Mouse (Mus musculus): ENCODE measurements around the gene Chid1. TPM values are rescaled to one million over a fixed set of nuclear protein-coding genes. Genes with fewer than 3 reads are reported as not detected.
A peak's percentile ranks its signal among the peaks of the same experiment; 100 is the strongest.

Chid1 gene
- polyA plus RNA-seq, 1 experiment from 2014 or later, result 24.3 TPM

DNA sequence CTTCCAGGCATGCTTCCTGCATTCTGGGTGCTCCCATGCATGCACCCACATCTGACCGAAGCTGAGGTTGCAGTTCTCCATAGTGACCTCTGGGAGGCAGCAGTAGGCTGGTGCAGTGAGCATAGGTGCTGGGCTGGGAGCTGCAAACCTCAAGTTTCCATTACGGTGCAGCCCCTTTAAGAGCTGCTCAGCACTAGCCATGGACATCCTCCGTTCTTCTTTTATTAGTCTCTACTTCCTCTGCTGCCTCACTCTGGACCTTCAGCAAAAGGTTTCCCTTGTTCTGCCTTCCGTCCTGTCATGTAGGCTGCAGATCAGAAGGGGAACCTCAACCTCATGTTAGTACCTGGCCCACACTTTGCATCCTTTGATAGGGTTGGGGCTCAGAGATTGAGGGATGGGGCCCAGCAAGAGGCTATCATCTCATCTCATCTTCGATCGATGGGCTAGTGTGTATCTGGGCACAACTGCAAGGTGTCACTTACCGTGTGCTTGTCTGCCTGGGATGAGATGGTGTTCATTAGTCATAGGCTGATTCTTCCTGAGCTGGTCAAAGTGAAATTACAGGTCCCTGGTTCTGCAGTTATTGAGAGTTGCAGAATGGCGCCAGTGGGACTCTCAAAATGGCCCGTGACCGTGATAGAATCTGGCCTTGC lies 58.7 kb downstream of the Chid1 start:
- H3K4me2 ChIP-seq, result peak overlapping the region; percentile 95
- H3K9ac ChIP-seq, result no peak overlapping the region
- peaks cover 39% of the 10 kb centered on the region for H3K27me3 ChIP-seq
- peaks cover 37% of the 10 kb centered on the region for H3K4me1 ChIP-seq
- no peak overlapping the region for H3K27ac ChIP-seq
- H3K36me3 ChIP-seq (ENCODE audit: poor library complexity, severe bottlenecking), result no peaks in the 10 kb centered on the region
- H3K9me3 ChIP-seq (replicated peaks), result no peaks in the 10 kb centered on the region
- peak overlapping the region; percentile 60 for H3K4me3 ChIP-seq
- 8% methylated on average over 10 of the region's 10 CpGs for WGBS
- ATAC-seq, result peak; percentile 58

- Histone ChIP-seq H3K4me2 (no peak overlapping the region), H3K27me3 (peaks cover 39% of the 10 kb centered on the region), H3K36me3 (ENCODE audit: poor library complexity, severe bottlenecking) (no peaks in the 10 kb centered on the region), H3K9me3 (replicated peaks) (no peaks in the 10 kb centered on the region), H3K27ac (no peak overlapping the region), H3K4me3 (no peak overlapping the region), H3K4me1 (peaks cover 56% of the 10 kb centered on the region), H3K9ac (no peak overlapping the region)
- WGBS, result 84% methylated on average over 5 of the region's 5 CpGs
- ATAC-seq, result no peak
These were observed 61.3 kb downstream of the Chid1 start for GRCm38 (mm10) chr7:141478270-141478748.

DNA sequence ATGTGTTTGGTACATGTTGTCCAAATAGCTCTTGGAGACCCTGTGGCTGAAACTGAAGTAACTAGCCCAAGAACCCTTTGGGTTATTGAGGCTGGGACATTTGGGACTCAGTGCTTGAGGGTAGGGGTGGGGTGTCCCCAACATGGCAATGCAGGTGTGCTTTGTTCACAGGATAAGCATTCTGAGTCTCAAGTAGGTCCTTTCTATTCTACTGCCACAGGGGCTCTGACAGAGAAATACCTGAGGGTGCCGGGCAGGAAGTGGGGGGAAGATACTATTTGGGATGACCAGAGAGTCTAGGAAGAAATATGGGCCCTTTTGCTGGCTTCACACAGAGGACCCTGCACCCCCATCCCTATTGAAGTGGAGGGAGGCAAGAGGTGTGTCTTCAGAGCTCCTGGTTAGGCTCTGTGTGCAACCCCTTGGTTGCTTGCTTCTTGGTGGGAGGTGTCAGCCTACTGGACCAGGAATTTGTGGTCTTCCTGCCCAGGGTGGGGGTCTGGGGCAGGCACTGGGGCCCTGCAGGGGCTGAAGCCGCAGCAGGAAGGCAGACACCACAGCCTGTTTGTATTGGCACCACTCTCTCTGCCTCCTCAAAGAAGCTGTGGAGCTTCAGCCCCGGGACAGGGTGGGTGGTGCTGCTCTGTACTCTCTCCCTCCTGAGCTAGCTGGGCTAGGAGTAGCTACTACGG lies 61.9 kb downstream of the Chid1 start:
- peaks cover 33% of the 10 kb centered on the region for H3K27me3 ChIP-seq
- 71% methylated on average over 4 of the region's 4 CpGs for WGBS
- H3K4me3 ChIP-seq, result no peak overlapping the region
- no peak for ATAC-seq
- H3K36me3 ChIP-seq (ENCODE audit: poor library complexity, severe bottlenecking), result peaks cover 3% of the 10 kb centered on the region; the same call in 1 of the 2 replicates
- no peaks in the 10 kb centered on the region for H3K9me3 ChIP-seq (replicated peaks)
- no peak overlapping the region for H3K9ac ChIP-seq
- H3K4me1 ChIP-seq, result peaks cover 52% of the 10 kb centered on the region
- no peak overlapping the region for H3K4me2 ChIP-seq
- no peak overlapping the region for H3K27ac ChIP-seq

DNA sequence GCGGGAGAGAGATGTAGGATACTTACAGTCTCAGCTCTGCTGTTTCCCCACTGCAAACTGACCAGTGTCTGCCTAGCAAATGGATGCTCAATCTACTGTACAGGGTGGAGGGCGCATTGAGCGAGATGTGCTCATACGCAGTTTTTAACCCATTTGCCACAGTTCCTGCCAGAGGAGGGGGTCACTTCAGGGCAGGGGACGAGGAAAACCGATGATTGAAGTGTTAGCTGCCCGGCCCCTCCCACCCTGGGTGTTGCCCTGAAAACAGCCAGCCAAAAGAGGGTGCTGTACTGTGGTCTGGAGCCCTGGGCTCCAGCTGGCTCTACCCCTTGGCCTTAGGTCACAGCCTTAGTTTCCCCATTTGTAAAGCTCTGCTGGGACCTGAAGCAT lies 62.7 kb downstream of the Chid1 start:
- H3K9me3 ChIP-seq (replicated peaks), result no peaks in the 10 kb centered on the region
- peak overlapping the region; percentile 87 for H3K4me2 ChIP-seq
- no peak for ATAC-seq
- peaks cover 46% of the 10 kb centered on the region for H3K4me1 ChIP-seq
- H3K9ac ChIP-seq, result no peak overlapping the region
- H3K27me3 ChIP-seq, result peaks cover 31% of the 10 kb centered on the region
- H3K27ac ChIP-seq, result peak overlapping the region; percentile 25; the same call in 1 of the 2 replicates
- peaks cover 10% of the 10 kb centered on the region for H3K36me3 ChIP-seq (ENCODE audit: poor library complexity, severe bottlenecking)
- H3K4me3 ChIP-seq, result no peak overlapping the region
- 31% methylated on average over 7 of the region's 7 CpGs for WGBS

DNA sequence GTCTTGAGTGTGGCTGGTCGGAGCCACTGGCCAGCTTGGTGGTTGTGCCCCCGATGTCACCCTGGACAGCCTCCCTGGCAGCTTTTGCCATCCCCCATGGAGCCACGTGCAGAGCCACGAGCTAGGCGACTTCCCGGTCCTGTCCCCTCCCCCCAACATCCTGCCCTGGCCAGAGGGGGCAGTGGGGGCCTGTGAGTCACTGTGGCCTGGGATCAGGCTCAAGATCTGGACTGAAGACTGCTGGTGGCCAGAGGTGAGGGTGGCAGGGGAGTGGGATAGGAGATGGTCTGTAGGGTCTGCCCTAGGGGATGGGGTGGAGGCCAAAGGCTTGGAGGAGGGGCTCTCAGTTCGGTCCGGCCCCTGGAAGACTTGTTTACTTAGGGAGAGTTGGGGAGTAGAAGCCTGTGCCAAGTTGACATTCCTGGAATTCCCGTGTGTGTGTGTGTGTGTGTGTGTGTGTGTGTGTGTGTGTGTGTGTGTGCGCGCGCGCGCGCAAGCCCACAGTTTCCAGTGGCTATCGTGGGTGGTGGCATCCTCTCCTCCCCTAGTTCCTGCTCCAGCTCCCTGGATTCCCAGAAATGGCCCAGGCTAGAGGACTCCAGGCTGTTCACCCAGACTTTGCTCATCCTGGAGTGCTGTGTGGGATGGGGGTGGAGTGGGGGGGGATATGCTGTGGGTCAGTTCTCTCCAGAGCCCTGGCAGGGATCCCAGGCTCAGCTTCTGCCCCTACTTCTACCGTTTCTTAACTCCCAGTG lies 63.3 kb downstream of the Chid1 start:
- Histone ChIP-seq H3K4me3 (peak overlapping the region; percentile 81), H3K27me3 (peaks cover 27% of the 10 kb centered on the region), H3K4me1 (peaks cover 41% of the 10 kb centered on the region), H3K9ac (peak overlapping the region; percentile 86), H3K36me3 (ENCODE audit: poor library complexity, severe bottlenecking) (peaks cover 14% of the 10 kb centered on the region), H3K9me3 (replicated peaks) (no peaks in the 10 kb centered on the region), H3K4me2 (peak overlapping the region; percentile 87), H3K27ac (peak overlapping the region; percentile 25; the same call in 1 of the 2 replicates)
- WGBS, result 8% methylated on average over 17 of the region's 17 CpGs
- no peak for ATAC-seq

DNA sequence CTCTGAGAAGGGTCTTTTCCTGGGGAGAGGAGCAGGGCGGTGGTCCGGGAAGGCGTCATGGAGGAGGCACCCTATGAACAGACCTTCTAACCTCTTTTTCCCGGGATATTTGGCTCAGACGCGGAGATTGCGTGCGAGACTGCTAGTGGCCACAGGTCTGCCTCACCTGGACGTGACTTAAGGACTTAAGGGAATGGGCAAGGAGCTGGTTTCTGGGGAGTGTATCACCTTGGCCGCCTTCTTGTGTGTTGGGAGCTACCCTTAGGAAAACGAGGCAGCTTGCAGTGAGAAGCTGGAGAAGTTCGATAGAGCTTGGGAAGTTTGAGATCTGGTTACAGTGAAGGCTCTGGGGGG lies 63.9 kb downstream of the Chid1 start:
- H3K9ac ChIP-seq, result peak overlapping the region; percentile 86
- WGBS, result 4% methylated on average over 12 of the region's 12 CpGs
- no peak for ATAC-seq
- H3K4me3 ChIP-seq, result peak overlapping the region; percentile 81
- H3K4me2 ChIP-seq, result peak overlapping the region; percentile 87
- H3K27me3 ChIP-seq, result peaks cover 27% of the 10 kb centered on the region
- H3K4me1 ChIP-seq, result peaks cover 35% of the 10 kb centered on the region
- no peak overlapping the region for H3K27ac ChIP-seq
- no peaks in the 10 kb centered on the region for H3K9me3 ChIP-seq (replicated peaks)
- H3K36me3 ChIP-seq (ENCODE audit: poor library complexity, severe bottlenecking), result peaks cover 20% of the 10 kb centered on the region

- under 1% methylated on average over 87 of the region's 87 CpGs for WGBS
- peaks cover 27% of the 10 kb centered on the region for H3K27me3 ChIP-seq
- peak within 1 kb of the TSS; percentile 81 for H3K4me3 ChIP-seq
These were observed 64.4 kb downstream of the Chid1 start, which contains the start of the genes Polr2l and Tspan4 for GRCm38 (mm10) chr7:141475011-141475804. Polr2l (minus strand) TSS chr7:141475132. Tspan4 (plus strand) TSS chr7:141475240.

GRCm38 (mm10) chr7:141474160-141474559 lies 65.5 kb downstream of the Chid1 start:
- H3K4me3 ChIP-seq, result peak overlapping the region; percentile 81
- peaks cover 44% of the 10 kb centered on the region for H3K4me1 ChIP-seq
- no peak for ATAC-seq
- H3K36me3 ChIP-seq (ENCODE audit: poor library complexity, severe bottlenecking), result peaks cover 36% of the 10 kb centered on the region
- H3K4me2 ChIP-seq, result peak overlapping the region; percentile 87
- peaks cover 27% of the 10 kb centered on the region for H3K27me3 ChIP-seq
- H3K27ac ChIP-seq, result no peak overlapping the region
- H3K9me3 ChIP-seq (replicated peaks), result no peaks in the 10 kb centered on the region
- WGBS, result 9% methylated on average over 5 of the region's 5 CpGs
- peak overlapping the region; percentile 86 for H3K9ac ChIP-seq

More at GRCm38 (mm10) chr7:141475011-141475804, 64.4 kb downstream of the Chid1 start, which contains the start of the genes Polr2l and Tspan4:
- peak; percentile 91 for ATAC-seq
- Histone ChIP-seq H3K36me3 (ENCODE audit: poor library complexity, severe bottlenecking) (peaks cover 26% of the 10 kb centered on the region), H3K4me1 (peaks cover 34% of the 10 kb centered on the region), H3K9me3 (replicated peaks) (no peaks in the 10 kb centered on the region), H3K4me2 (peak within 1 kb of the TSS; percentile 87), H3K9ac (peak within 1 kb of the TSS; percentile 86), H3K27ac (peak within 1 kb of the TSS; percentile 85)

DNA sequence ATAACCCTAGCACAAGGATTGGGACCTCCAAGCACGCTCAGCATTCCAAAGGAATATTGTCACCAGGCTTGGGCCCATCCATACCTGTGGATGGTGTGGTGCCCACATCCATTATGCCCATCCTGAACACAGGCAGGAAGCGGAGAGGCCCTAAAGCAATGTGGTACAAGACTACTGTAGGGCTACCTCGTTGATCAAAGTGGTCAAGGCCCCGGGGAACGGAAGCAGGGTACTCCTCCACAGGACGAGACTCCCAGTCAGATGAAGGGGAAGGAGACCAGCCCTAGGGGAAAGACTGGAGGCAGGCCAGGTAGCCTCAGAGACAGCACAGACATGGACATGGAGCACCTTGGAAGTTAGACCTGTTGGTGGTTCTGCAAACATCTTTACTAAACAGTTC lies 66.9 kb downstream of the Chid1 start:
- peaks cover 58% of the 10 kb centered on the region for H3K4me1 ChIP-seq
- WGBS, result 89% methylated on average over 6 of the region's 6 CpGs

DNA sequence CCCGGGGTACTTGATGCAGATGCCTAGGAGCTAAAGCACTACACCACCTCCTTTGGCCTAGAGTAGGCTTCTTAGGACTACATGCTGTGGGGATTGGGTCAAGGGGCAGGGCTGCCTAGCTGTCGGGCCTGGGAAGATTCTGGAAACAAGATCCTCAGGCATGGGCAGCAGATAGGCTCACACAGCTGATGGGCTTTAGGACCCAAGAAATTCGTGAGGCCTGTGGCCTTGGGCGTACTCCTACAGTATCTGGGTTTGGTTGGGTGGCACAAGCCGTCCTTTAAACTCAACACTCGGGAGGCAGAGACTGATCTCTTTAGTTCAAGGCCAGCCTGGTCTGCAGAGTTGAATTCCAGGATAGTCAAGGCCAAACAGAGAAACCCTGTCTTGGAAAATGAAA lies 67.4 kb downstream of the Chid1 start:
- Histone ChIP-seq H3K9me3 (replicated peaks) (no peaks in the 10 kb centered on the region), H3K27ac (no peak overlapping the region), H3K4me2 (no peak overlapping the region), H3K4me3 (no peak overlapping the region), H3K4me1 (peaks cover 62% of the 10 kb centered on the region), H3K27me3 (peaks cover 19% of the 10 kb centered on the region), H3K9ac (no peak overlapping the region), H3K36me3 (ENCODE audit: poor library complexity, severe bottlenecking) (peaks cover 36% of the 10 kb centered on the region)
- no peak for ATAC-seq
- 82% methylated on average over 6 of the region's 6 CpGs for WGBS

More for the DNA sequence above, 66.9 kb downstream of the Chid1 start:
- Histone ChIP-seq H3K27me3 (peaks cover 21% of the 10 kb centered on the region), H3K4me3 (no peak overlapping the region), H3K9ac (no peak overlapping the region), H3K27ac (no peak overlapping the region), H3K36me3 (ENCODE audit: poor library complexity, severe bottlenecking) (peaks cover 36% of the 10 kb centered on the region), H3K9me3 (replicated peaks) (no peaks in the 10 kb centered on the region), H3K4me2 (no peak overlapping the region)
- ATAC-seq, result no peak

GRCm38 (mm10) chr7:141471236-141471635 lies 68.4 kb downstream of the Chid1 start:
- no peak for ATAC-seq
- Histone ChIP-seq H3K4me2 (no peak overlapping the region), H3K4me1 (peaks cover 59% of the 10 kb centered on the region), H3K9me3 (replicated peaks) (no peaks in the 10 kb centered on the region), H3K27me3 (peaks cover 18% of the 10 kb centered on the region), H3K36me3 (ENCODE audit: poor library complexity, severe bottlenecking) (peaks cover 36% of the 10 kb centered on the region), H3K4me3 (no peak overlapping the region), H3K9ac (no peak overlapping the region), H3K27ac (no peak overlapping the region)
- 77% methylated on average over 1 of the region's 1 CpGs for WGBS

Measured in forebrain, embryonic 13.5 days (tissue).